Mouse (Mus musculus): ENCODE results near the gene Gm973. TPM values are rescaled to one million over a fixed set of nuclear protein-coding genes. Genes with fewer than 3 reads are reported as not detected.

The Gm973 gene
- total and polyA plus RNA-seq, 3 experiments, result 2.3 to 14.9 (median 7.6) TPM

DNA sequence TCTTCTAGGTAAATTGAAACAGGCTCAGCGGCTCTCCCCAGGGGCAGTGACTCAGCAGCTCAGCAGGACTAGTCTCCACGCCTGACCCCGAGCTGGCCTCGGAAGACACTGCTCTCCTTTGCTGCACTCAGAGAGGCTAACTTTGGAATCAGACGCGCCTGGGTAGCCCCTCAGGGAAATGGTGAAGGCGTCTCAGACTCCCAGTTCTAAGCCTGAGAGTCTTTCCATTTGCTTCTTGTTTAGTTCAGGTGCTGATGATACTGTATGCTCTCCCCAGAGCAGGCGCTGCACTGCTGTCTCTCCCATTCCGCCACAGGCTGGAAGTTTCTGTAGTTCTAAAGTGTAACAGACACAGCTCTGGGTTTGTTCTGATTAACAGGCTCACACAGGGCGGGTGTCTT is 28.4 kb upstream of the Gm973 start:
- in situ Hi-C loops (cut with MboI; ENCODE audit: low pct_ligation_motif_present, low pct_unique_long_range_greater_than_20kb, low sequenced_read_pairs) (no loop called here), dilution Hi-C loops (cut with MboI; ENCODE audit: extremely low pct_ligation_motif_present, extremely low pct_unique_long_range_greater_than_20kb, low sequenced_read_pairs) (no loop called here)
- Histone ChIP-seq H3K79me2 (replicated peaks; ENCODE audit: control insufficient read depth, extremely low read depth, insufficient read depth, poor library complexity, severe bottlenecking) (peaks cover 36% of the 10 kb centered on the region), H3K9ac (ENCODE audit: insufficient read depth, low read depth) (no peak overlapping the region), H3K9me3 (replicated peaks; ENCODE audit: low read length) (peaks cover 15% of the 10 kb centered on the region), H3K4me1 (ENCODE audit: control insufficient read depth in 1 of 2, insufficient read depth in 2 of 2) (peaks cover 15 to 64% of the 10 kb centered on the region in 2 experiments), H3K4me3 (replicated peaks in 1 of 3; ENCODE audit: low read depth in 2 of 3, low read length in 2 of 3, poor library complexity in 1 of 3) (peak overlapping the region in 1 of 3 experiments; percentile 20), H3K36me3 (replicated peaks in 1 of 2; ENCODE audit: control insufficient read depth in 1 of 2, insufficient read depth in 1 of 2, low read length in 1 of 2) (peaks cover 14 to 22% of the 10 kb centered on the region in 2 experiments), H3K27ac (ENCODE audit: insufficient read depth, low read depth) (no peak overlapping the region), H3K4me2 (ENCODE audit: insufficient read depth, low read depth, poor library complexity, severe bottlenecking) (peak overlapping the region; percentile 31), H3K27me3 (replicated peaks) (no peaks in the 10 kb centered on the region)
- peak; percentile 40 for DNase-seq (ENCODE audit: extremely low read depth)
- TF ChIP-seq MEF2A (IDR thresholded peaks at IDR 0.05; ENCODE audit: borderline replicate concordance, low read depth, low read length), result 0 out of 2 replicates have a peak, but pooled peaks have one; percentile 42
- no peak for TF ChIP-seq UBTF (IDR thresholded peaks at IDR 0.05; ENCODE audit: low read depth, low read length)
- TF ChIP-seq MYC (IDR thresholded peaks at IDR 0.05; ENCODE audit: low read depth, low read length), result no peak
- no peak for TF ChIP-seq PAX5 (IDR thresholded peaks at IDR 0.05; ENCODE audit: low read length)
- TF ChIP-seq TBP (conservative IDR thresholded peaks at IDR 0.05; ENCODE audit: low read depth, low read length), result no peak
- TF ChIP-seq ETS1 (conservative IDR thresholded peaks at IDR 0.05; ENCODE audit: low read depth, low read length), result peak; percentile 48; the same call in 1 of the 2 replicates
- TF ChIP-seq SIN3A (IDR thresholded peaks at IDR 0.05; ENCODE audit: low read length), result no peak
- no peak for TF ChIP-seq ZNF384 (IDR thresholded peaks at IDR 0.05; ENCODE audit: low read depth, low read length)
- TF ChIP-seq MAFK (IDR thresholded peaks at IDR 0.05; ENCODE audit: insufficient replicate concordance, low read length), result no peak

DNA sequence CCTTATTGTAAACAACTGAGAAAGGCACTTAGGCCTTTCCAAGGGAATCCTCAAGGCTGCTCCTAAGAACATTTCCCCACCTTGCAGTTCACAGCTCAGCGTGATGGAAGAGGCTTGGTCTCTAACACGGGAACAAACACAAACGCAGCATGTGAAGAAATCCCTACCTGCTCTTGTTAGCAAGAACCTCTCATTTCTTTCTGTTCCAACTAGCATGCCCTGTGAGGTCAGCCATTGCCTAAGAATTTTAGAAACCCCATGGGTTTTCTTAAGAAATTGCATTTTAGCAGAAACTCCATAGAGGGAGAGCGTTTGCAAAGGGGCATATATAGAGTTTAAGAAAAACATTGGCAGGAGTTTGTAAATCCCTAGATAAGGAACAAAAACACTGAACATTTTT is 27.6 kb upstream of the Gm973 start:
- H3K9me3 ChIP-seq (replicated peaks; ENCODE audit: low read length), result peaks cover 11% of the 10 kb centered on the region
- H3K4me1 ChIP-seq (ENCODE audit: control insufficient read depth in 1 of 2, insufficient read depth in 2 of 2), result peaks cover 9 to 56% of the 10 kb centered on the region in 2 experiments
- H3K9ac ChIP-seq (ENCODE audit: insufficient read depth, low read depth), result no peak overlapping the region
- TF ChIP-seq EP300 (IDR thresholded peaks at IDR 0.05; ENCODE audit: low read length) (no peak), POLR2A (IDR thresholded peaks at IDR 0.05; ENCODE audit: low read depth, low read length) (no peak), RCOR1 (conservative IDR thresholded peaks at IDR 0.05; ENCODE audit: low read depth, low read length) (no peak), NRF1 (IDR thresholded peaks at IDR 0.05; ENCODE audit: low read depth, low read length) (no peak), BHLHE40 (IDR thresholded peaks at IDR 0.05; ENCODE audit: low read depth, low read length) (no peak), MAZ (IDR thresholded peaks at IDR 0.05; ENCODE audit: low read depth, low read length) (no peak), ZC3H11A (IDR thresholded peaks at IDR 0.05; ENCODE audit: low read depth, low read length) (no peak), ELF1 (IDR thresholded peaks at IDR 0.05; ENCODE audit: low read depth, low read length) (no peak), SIN3A (IDR thresholded peaks at IDR 0.05; ENCODE audit: low read length) (no peak), E2F4 (IDR thresholded peaks at IDR 0.05; ENCODE audit: insufficient replicate concordance, low read depth, low read length) (no peak), ZNF384 (IDR thresholded peaks at IDR 0.05; ENCODE audit: low read depth, low read length) (no peak), TCF12 (IDR thresholded peaks at IDR 0.05; ENCODE audit: low read depth, low read length) (no peak), RAD21 (IDR thresholded peaks at IDR 0.05; ENCODE audit: low read depth, low read length) (no peak), POLR2AphosphoS2 (IDR thresholded peaks at IDR 0.05; ENCODE audit: low read depth, low read length) (no peak), IRF4 (IDR thresholded peaks at IDR 0.05; ENCODE audit: low read depth, low read length) (no peak)
- dilution Hi-C loops (cut with MboI; ENCODE audit: extremely low pct_ligation_motif_present, extremely low pct_unique_long_range_greater_than_20kb, low sequenced_read_pairs) (no loop called here), in situ Hi-C loops (cut with MboI; ENCODE audit: low pct_ligation_motif_present, low pct_unique_long_range_greater_than_20kb, low sequenced_read_pairs) (no loop called here)
- H3K36me3 ChIP-seq (replicated peaks in 1 of 2; ENCODE audit: control insufficient read depth in 1 of 2, insufficient read depth in 1 of 2, low read length in 1 of 2), result peaks cover 11 to 17% of the 10 kb centered on the region in 2 experiments
- DNase-seq (ENCODE audit: extremely low read depth), result no peak
- H3K27me3 ChIP-seq (replicated peaks), result no peaks in the 10 kb centered on the region
- H3K4me3 ChIP-seq (replicated peaks in 1 of 3; ENCODE audit: low read depth in 2 of 3, low read length in 2 of 3, poor library complexity in 1 of 3), result no peak overlapping the region
- no peak overlapping the region for H3K27ac ChIP-seq (ENCODE audit: insufficient read depth, low read depth)
- H3K79me2 ChIP-seq (replicated peaks; ENCODE audit: control insufficient read depth, extremely low read depth, insufficient read depth, poor library complexity, severe bottlenecking), result peaks cover 29% of the 10 kb centered on the region
- no peak overlapping the region for H3K4me2 ChIP-seq (ENCODE audit: insufficient read depth, low read depth, poor library complexity, severe bottlenecking)

Data from CH12.LX (cell line).